Mouse (Mus musculus) brain, embryonic 18.5 days (tissue): ENCODE measurements around the gene Gm813.

Experiments
- DNase-seq: peaks from one replicate; pipeline ENCODE4 v3.0.0-alpha.2; 2012; ENCODE audit warnings: low read depth, low spot score

Gm813 gene

GRCm38 (mm10) chr16:58604680-58605079 is 12.1 kb downstream of the Gm813 start:
- no peak for DNase-seq

DNA sequence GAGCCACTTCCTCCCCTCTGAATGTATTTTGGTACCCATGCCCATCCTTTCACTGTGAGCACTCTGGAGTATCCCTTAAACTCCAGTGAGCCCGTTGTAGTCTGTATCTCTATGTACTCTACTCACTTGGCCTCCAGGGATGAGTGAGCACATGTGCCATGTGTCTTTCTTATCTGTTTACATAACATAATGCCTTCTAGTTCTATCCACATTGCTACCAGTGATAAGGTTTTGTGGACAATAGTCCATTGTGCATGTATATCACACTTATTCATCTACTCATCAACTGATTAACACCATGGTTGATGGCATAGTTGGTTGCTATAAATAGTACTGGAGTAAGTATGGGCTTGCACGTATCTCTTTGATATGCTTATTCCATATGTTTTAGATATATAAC is 12.9 kb downstream of the Gm813 start:
- DNase-seq, result no peak

DNA sequence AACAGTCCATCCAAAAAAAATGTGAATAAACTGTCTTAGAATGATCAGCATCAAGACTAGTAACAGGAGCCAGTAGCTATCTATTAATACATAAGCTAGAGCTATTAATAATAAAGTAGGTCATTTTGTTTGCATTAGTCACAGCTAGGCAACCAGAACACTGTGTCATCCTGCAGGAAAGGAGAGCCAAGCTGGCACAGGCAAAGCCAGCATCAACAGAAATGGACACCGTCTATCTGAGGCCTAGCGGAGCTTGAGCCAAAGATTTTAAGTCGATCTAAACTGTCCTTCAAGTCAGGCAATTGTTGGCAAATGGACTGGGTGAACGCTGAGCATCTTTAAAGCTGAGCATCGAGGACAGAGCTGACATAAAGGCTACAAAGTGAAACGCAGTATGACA is 15.9 kb downstream of the Gm813 start:
- DNase-seq, result no peak

GRCm38 (mm10) chr16:58591299-58591698 is 25.5 kb downstream of the Gm813 start:
- DNase-seq, result no peak

DNA sequence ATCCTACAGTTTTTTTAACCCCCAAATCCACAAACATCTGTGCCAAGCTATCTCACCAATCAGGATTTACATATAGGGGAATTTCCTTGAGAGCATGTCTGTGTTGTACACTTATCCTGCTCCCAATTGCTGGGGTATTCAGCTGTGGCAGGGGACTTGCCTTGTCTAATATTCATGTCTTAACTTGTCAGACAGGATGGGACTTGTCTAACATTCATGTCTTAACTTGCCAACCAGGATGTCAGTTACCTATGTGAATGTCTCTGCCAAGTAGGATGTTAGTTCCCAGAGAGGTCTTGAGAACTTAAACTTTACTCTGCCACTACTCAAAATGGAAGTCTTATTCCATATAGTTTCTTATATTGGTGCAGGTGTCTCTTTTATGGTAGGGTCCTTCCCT is 27.3 kb downstream of the Gm813 start:
- DNase-seq, result no peak

- no peak for DNase-seq
Measured at GRCm38 (mm10) chr16:58573949-58574722, 42.6 kb downstream of the Gm813 start.

- DNase-seq, result no peak
Measured at GRCm38 (mm10) chr16:58570694-58571264, 46.0 kb downstream of the Gm813 start.
